Mouse (Mus musculus) brain, embryonic 14.5 days (tissue): ENCODE data around the gene Polk. TPM values are rescaled to one million over a fixed set of nuclear protein-coding genes. Genes with fewer than 3 reads are reported as not detected.

Experiments used
- DNase-seq: peaks from one replicate; pipeline ENCODE4 v3.0.0-alpha.2; 2011; ENCODE audit warnings: low read depth
- CTCF ChIP-seq: fragments of 200-500 bp; IDR thresholded peaks from 2 replicates; pipeline ENCODE4 v1.5.1; 2012; ENCODE audit warnings: inconsistent platforms, mild to moderate bottlenecking, moderate library complexity, borderline replicate concordance; ENCODE audit not compliant: insufficient read depth, insufficient read length; ENCODE audit errors: extremely low read depth
- POLR2A ChIP-seq: fragments of 200-500 bp; IDR thresholded peaks from 2 replicates; pipeline ENCODE4 v1.6.1; 2012; ENCODE audit warnings: mild to moderate bottlenecking, inconsistent platforms, borderline replicate concordance; ENCODE audit not compliant: poor library complexity, insufficient read depth, insufficient read length, severe bottlenecking; ENCODE audit errors: extremely low read depth
- polyA plus RNA-seq: library from polyadenylated mRNA; depleted of rRNA; stranded (reverse); fragments of >200 nt; gene quantifications from 2 replicates; pipeline ENCODE4 v1.2.3, GENCODE M21; 2012

The Polk gene
- polyA plus RNA-seq, 1 experiment = 4.8 TPM

DNA sequence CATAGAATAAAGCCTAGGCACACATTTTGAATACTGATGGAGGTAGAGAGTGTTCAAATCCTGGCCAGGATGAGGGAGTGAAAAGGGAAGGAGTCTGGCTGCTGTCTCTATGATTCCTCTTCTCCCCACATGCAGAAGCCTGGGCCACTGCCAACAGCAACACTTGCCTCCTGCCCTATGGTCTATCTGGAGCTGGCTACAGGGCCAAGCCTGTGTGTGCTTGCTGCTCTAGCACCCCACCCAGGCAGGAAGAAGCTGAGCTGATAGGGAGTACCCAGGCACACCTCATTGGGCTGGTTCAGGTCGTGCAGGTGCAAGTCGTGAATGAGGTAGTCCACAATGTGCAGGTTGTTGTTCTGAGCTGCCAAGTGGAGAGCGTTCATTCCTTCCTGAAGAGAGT lies 88.1 kb downstream of the Polk start:
- DNase-seq = peak; percentile 9
- TF ChIP-seq POLR2A = no peak
- no peak for TF ChIP-seq CTCF

DNA sequence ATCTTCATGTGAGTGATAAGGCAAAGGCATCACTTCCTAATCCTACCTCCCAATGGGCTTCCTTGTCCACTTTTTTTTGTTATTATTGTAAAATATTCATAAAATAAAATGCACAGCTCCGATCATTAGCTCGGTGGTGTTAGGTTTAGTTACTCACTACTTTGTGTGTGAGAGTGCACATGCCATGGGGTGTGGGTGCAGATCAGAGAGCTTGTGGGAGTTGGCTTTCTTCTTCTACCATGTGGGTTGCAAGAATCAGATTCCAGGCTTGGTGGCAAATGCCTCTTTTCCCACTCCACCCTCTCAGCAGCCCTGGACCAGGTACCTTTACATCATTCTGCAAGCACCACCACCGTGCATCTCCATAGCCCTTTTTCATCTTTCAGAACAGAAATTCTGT lies 89.8 kb downstream of the Polk start:
- TF ChIP-seq CTCF (no peak), POLR2A (no peak)
- no peak for DNase-seq

DNA sequence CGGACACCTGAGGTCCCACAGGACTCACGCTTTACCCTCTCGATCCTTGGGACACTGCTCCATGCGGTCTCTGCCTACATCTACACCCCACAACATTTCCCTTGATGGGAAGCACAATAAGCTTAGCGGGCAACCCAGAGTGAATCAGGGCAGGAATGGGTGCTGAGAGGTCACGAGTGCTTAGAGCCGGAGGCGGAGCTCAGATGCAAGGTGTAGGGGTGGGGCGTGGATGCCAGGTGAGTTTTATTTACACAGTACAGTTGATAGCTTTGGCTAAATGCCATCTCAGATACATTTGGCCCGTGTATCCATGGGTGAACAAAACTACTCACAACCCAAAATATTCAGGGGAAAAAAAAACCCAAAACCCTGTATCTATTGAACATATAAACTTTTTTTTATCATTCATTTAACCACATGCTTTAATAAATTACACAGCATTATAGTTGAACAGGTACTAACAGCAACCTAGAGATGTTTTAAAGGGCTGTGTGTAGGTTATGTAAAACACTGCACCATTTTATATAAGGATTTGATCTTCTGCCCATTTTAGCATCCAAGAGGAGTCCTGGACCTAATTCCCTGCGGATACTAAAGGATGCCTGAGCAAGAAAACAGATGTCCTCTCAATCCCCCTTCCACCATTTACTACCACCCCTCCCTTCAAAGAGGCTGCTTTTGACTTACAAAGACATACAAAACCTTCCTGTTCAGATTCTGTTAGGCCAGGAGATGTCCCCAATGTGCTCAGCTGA lies 90.8 kb downstream of the Polk start:
- no peak for DNase-seq
- TF ChIP-seq CTCF (no peak), POLR2A (no peak)

DNA sequence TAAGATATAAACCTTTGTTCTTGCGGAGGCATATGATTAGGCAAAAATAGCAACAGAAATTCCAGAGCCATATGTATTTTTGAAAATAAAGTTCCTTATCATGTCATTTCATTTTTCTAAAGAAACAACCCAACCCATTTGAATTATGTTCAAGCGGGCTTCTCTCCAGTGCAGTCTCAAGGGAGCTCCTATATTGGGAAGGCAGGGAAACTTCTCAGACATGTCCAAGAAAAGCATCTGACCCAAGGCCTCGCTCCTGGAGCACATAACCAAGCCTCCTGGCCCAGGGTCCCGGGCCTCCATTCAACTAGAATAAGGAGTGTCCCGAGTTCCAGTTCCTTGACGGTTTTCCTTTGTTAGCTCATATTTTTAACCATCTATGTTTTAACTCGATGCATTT lies 91.5 kb downstream of the Polk start:
- no peak for DNase-seq
- TF ChIP-seq POLR2A (no peak), CTCF (no peak)

DNA sequence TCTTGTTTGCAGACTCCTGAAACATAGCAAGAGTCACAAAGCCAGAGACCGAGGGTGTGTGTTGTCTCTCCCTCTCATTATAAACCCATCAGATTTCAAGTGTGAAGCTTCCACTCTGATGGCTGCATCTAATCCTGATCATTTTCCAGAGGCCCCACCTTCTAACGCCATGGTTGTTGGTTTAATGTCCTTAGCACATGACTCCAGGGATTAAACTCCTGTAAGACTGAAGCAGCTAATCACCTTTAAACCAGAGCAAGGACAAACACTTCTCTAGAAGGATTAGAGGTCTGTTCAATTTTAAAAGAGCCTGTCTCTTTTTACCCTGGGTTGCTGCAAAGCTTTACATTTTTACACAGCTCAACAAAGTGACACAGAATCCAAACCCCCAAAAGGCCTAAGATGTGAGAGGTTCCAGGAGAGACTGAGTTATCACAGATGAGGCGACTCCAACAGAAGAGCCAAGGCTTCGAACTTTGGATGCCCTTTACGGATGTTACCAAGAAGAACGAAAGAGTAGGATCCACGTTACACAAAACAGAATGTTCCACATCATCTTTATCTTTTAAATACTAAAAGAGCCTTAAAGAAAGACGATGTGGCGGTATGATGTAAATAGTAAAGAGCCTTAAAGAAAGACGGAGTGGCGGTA lies 92.0 kb downstream of the Polk start:
- no peak for DNase-seq
- TF ChIP-seq CTCF = no peak
- no peak for TF ChIP-seq POLR2A

DNA sequence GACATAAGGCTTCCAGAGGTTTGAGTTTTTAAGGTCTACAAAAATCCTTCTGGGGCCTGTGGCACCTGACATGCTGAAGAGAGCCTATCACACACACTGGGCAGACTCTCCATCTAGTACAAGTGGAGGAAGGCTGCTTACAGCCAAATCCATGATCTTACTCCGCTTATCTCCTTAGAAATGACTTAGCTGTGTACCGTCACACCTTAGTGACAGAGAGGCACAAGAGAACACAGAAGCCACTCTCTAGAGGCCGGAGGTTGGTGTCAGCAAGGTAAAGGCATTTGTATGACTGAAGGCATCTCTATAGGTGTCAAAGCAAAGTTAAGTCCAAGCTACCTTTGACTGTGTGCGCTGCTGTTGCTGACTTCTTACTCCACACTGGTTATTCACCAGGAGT lies 101.9 kb downstream of the Polk start:
- no peak for DNase-seq
- TF ChIP-seq CTCF (no peak), POLR2A (no peak)

DNA sequence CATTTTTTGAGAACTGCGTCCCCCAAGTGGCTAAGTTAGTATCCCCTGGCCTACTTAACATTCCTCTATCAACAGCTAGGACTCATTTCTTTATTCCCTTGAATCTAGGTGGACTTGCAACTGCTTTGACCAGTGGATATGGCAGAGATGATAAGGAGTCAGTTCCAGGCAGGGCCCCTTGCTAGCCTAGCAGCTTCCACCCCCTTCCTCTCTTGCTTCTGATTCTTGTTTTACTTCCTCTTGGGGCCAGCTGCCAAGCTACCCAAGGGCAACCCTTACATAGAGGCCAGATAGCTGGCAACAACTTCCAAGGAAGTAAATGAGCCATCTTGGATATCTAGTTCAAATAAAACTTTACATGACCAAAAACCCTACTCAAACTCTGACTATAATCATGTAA lies 105.5 kb downstream of the Polk start:
- no peak for DNase-seq
- no peak for TF ChIP-seq POLR2A
- no peak for TF ChIP-seq CTCF

DNA sequence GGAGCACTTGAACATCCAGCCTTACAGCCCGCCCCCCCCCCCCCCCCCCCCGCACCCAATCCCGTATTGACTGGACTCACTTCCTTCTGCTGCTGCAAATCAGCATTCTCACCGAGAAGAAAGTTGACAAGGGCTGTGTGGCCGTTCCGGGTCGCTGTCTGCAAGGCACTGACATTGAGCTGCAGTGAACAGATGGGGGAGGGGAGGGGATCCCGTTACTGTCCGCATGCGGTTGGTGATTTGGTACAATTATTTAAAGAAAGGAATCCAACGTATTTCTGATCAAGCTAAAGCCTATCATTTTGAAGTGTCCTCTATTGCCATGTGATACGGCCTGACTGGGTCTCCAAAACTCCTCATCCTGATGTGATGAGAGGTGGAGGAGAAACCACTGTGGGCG lies 106.6 kb downstream of the Polk start:
- DNase-seq = peak; percentile 34
- TF ChIP-seq POLR2A (no peak), CTCF (no peak)

DNA sequence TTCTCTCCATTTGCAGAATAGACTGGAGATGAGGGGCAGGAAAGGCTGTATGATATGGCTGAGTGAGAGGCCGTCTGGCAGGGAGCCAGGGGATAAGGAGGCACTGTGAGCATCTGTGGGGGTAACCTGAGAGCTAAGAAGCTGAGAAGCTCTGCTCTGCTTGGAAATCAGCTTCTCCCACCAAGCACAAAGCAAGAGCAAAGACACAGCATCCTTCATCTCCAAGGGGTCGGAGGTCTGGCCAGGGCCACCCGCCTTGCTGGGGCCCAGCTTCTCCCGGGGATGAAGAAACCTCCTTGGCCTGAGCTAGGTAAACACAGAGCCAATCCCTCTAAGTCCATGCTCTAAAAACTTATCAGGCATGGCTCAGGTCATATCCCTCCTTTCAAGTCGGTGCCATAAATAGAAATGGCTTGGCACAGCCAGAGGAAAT lies 107.5 kb downstream of the Polk start:
- no peak for TF ChIP-seq POLR2A
- TF ChIP-seq CTCF = no peak
- DNase-seq = peak; percentile 24

DNA sequence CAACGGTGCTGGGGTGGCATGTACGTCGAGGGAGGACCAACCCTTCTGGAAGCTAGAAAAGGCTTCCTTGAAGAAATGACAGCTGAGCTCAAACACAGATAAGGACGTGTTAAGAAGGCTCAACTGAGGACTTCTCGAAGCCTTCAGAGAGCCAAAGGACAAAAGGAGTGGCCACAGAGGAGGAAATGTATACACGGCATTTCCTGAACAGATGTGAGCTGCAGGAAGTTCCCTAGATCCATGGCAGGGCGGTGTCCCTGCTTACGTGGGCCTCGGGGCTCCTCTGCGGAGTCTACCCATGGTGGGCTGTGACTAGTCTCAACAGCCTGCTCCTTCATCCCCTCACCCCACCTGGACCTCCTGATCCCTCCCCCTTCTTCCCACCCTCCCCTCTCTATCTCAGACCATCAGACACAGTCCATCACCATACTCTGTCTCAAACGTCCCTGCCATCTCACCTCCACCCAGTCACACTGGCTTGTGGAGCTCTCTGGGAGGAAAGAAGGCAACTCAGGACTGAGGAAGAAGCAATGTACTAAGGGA lies 108.7 kb downstream of the Polk start:
- DNase-seq = no peak
- TF ChIP-seq CTCF = no peak

DNA sequence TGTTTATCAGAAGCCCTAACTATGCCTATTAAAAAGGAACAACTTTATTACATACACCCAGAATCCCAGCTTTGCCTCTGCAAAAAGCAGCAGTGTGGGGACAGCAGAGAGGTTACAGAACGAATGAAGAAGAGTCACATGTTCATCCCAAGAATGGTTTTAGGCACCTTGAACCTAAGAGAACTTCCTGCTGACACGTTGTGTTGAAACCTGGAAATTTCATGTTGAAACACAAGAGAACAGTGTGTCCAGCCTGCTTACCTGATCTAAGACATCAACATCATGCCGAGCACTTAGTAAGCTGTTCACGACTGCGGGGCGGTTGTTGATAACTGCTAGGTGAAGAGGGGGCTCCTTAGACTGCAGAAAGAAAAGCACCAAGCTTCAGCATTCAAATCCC lies 109.3 kb downstream of the Polk start:
- no peak for TF ChIP-seq POLR2A
- no peak for TF ChIP-seq CTCF
- no peak for DNase-seq

DNA sequence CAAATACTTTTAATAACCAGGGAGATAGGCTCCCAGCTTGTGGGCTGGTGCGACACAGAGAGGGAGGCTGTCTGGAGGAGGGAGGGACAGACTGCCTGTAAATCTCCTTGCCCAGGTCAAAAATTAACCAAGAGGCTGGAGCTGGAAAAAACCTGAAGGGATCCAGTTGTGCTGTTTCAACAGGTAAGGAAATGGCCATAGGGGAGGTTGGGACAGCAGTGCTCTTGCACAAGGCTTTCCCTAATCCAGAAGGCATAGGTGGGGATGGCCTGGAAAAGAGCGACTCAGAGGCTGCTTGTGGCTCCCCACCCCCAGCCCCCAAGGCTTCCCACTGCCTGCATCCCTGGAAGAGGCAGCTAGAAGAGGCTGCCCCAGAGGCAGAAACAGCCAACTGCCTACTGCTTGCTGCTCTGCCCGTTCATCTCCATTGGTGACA lies 110.0 kb downstream of the Polk start:
- TF ChIP-seq CTCF = no peak
- TF ChIP-seq POLR2A = no peak
- DNase-seq = no peak
